Mouse (Mus musculus): ENCODE measurements around the gene Gm20498.

Gm20498 gene

GRCm38 (mm10) chr12:81331937-81332874 is 200.5 kb downstream of the Gm20498 start:
- peak; percentile 80 for DNase-seq

DNA sequence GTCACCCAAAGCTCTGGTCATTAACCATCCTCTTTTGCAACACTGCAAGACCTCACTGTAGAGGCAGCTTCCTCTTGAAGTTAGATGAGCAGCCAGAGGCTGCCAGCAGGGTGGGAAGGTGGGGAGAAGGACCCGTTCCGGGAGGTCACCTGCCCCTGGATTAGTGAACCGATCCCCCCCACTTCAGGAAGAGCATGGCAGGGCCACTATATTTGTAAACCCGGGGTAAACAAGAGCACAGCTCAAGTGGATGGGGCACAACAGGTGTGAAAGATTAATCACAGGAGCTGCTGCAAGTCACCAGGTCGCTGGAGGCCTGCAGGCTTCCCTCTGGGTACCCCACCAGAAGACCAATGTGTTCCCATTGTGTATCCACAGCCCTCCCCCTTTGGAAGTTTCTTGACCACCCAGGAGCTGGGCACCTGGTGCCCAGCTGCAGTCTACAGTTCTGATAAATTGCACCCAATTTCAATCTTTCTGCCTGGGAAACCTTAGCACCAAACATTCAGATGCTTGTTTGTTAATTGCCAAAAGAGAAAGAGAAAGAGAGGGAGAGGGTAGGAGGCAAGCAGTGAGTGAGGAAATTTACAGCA is 201.6 kb downstream of the Gm20498 start:
- DNase-seq: no peak

GRCm38 (mm10) chr12:81324991-81325390 is 207.7 kb downstream of the Gm20498 start:
- peak in 1 of 2 experiments; percentile 23 for DNase-seq

GRCm38 (mm10) chr12:81324116-81324515 is 208.6 kb downstream of the Gm20498 start:
- no peak for DNase-seq

- DNase-seq: no peak
These were observed 211.7 kb downstream of the Gm20498 start for GRCm38 (mm10) chr12:81321021-81321420.

- DNase-seq: no peak
These were observed 214.9 kb downstream of the Gm20498 start for GRCm38 (mm10) chr12:81317811-81318210.

- peak; percentile 71 to 88 for DNase-seq
These were observed 216.8 kb downstream of the Gm20498 start for GRCm38 (mm10) chr12:81315953-81316352.
